Mouse (Mus musculus) forebrain, postnatal 0 days (tissue): ENCODE data around the gene Cecr2. TPM values are rescaled to one million over a fixed set of nuclear protein-coding genes. Genes with fewer than 3 reads are reported as not detected.
"Not testable (repeated sequence)": the region's sequence is repeated elsewhere in the genome, so short reads cannot be mapped to it uniquely, and the experiment has no call there.

Experiments used
- ATAC-seq: fragments of 200-750 bp; cut with Nextera tagmentation; 2 replicates; pipeline ENCODE4 v1.8.0; 2017; ENCODE audit warnings: mild to moderate bottlenecking, moderate library complexity
- DNase-seq: peaks from one replicate; pipeline ENCODE4 v3.0.0-alpha.2; 2015
- H3K27ac ChIP-seq: fragments of 300-500 bp; sonication (generic); 2 replicates; pipeline ENCODE4 v1.5.1; 2014; ENCODE audit warnings: low read depth, mild to moderate bottlenecking, antibody characterized with exemption, low read length, moderate library complexity, mixed read lengths
- H3K27me3 ChIP-seq: fragments of 300-500 bp; sonication (generic); 2 replicates; pipeline ENCODE4 v1.6.1; 2014; ENCODE audit warnings: mild to moderate bottlenecking, low read length, mixed read lengths; ENCODE audit not compliant: insufficient read depth
- H3K36me3 ChIP-seq: fragments of 300-500 bp; sonication (generic); 2 replicates; pipeline ENCODE4 v1.6.1; 2014; ENCODE audit warnings: mild to moderate bottlenecking, moderate library complexity; ENCODE audit not compliant: insufficient read depth
- H3K4me1 ChIP-seq: fragments of 300-500 bp; sonication (generic); 2 replicates; pipeline ENCODE4 v1.6.1; 2014; ENCODE audit warnings: antibody characterized with exemption; ENCODE audit not compliant: insufficient read depth
- H3K4me2 ChIP-seq: fragments of 300-500 bp; sonication (generic); 2 replicates; pipeline ENCODE4 v1.6.1; 2014; ENCODE audit warnings: low read depth, mild to moderate bottlenecking, moderate library complexity
- H3K4me3 ChIP-seq: fragments of 300-500 bp; sonication (generic); 2 replicates; pipeline ENCODE4 v1.5.1; 2014; ENCODE audit warnings: low read depth, low read length, mixed read lengths
- H3K9ac ChIP-seq: fragments of 300-500 bp; sonication (generic); 2 replicates; pipeline ENCODE4 v1.6.1; 2014; ENCODE audit warnings: mild to moderate bottlenecking
- H3K9me3 ChIP-seq: fragments of 300-500 bp; sonication (generic); 2 replicates; pipeline ENCODE4 v1.6.1; 2016; ENCODE audit warnings: low read length
- CTCF ChIP-seq: sonication (generic); IDR thresholded peaks from 2 replicates; pipeline ENCODE4 v1.5.1; 2016; ENCODE audit warnings: antibody characterized with exemption, control low read depth, low read depth
- WGBS: fragments of 180-500 bp; shearing (Covaris S2); extraction: QIAGEN DNeasy Blood & Tissue Kit; methylation state at CpG from one replicate; pipeline ENCODE4 v1.1.7; 2014; 5-methylcytosine and 5-hydroxymethylcytosine counted together
- polyA plus RNA-seq: library from polyadenylated mRNA; unstranded; fragments of >200 nt; fragmentation: Nextera tagmentation; extraction: Ambion mirVana; gene quantifications from 2 replicates; pipeline ENCODE4 v1.2.1, GENCODE M21; 2015
- total RNA-seq: library from RNA; depleted of rRNA; stranded (reverse); fragments of >200 nt; gene quantifications from 2 replicates; pipeline ENCODE4 v1.2.3, GENCODE M21; 2014

The Cecr2 gene
- total and polyA plus RNA-seq, 2 experiments from 2014 or later, result 1.1 to 4.1 TPM

- Histone ChIP-seq H3K4me1 (no peaks in the 10 kb centered on the region), H3K4me2 (no peak overlapping the region), H3K27ac (no peak overlapping the region), H3K36me3 (peaks cover 92% of the 10 kb centered on the region), H3K27me3 (no peaks in the 10 kb centered on the region), H3K9ac (no peak overlapping the region), H3K9me3 (no peaks in the 10 kb centered on the region), H3K4me3 (no peak overlapping the region)
- ATAC-seq, result peak; percentile 34; the same call in 1 of the 2 replicates
- no peak for TF ChIP-seq CTCF
- DNase-seq, result no peak
- WGBS, result 85% methylated on average over 2 of the region's 2 CpGs
These were observed 129.9 kb downstream of the Cecr2 start for GRCm38 (mm10) chr6:120796111-120796510.

GRCm38 (mm10) chr6:120798019-120798418, 131.8 kb downstream of the Cecr2 start:
- no peak for DNase-seq
- no peak for ATAC-seq
- Histone ChIP-seq H3K27me3 (no peaks in the 10 kb centered on the region), H3K9me3 (no peaks in the 10 kb centered on the region), H3K4me1 (no peaks in the 10 kb centered on the region), H3K4me3 (no peak overlapping the region), H3K27ac (no peak overlapping the region), H3K9ac (no peak overlapping the region), H3K36me3 (peaks cover 93% of the 10 kb centered on the region), H3K4me2 (no peak overlapping the region)
- WGBS, result 88% methylated on average over 7 of the region's 7 CpGs
- TF ChIP-seq CTCF, result no peak

GRCm38 (mm10) chr6:120798905-120799304, 132.7 kb downstream of the Cecr2 start:
- Histone ChIP-seq H3K4me2 (no peak overlapping the region), H3K9ac (no peak overlapping the region), H3K36me3 (peaks cover 93% of the 10 kb centered on the region), H3K27ac (no peak overlapping the region), H3K4me1 (no peaks in the 10 kb centered on the region), H3K4me3 (no peak overlapping the region), H3K27me3 (no peaks in the 10 kb centered on the region), H3K9me3 (no peaks in the 10 kb centered on the region)
- DNase-seq, result no peak
- no peak for ATAC-seq
- no peak for TF ChIP-seq CTCF
- WGBS, result 97% methylated on average over 4 of the region's 4 CpGs

- peaks cover 93% of the 10 kb centered on the region for H3K36me3 ChIP-seq
- H3K27ac ChIP-seq, result no peak overlapping the region
- DNase-seq (no peak), ATAC-seq (peak; percentile 47; the same call in 1 of the 2 replicates)
- TF ChIP-seq CTCF, result no peak
- 88% methylated on average over 4 of the region's 4 CpGs for WGBS
- H3K27me3 ChIP-seq, result no peaks in the 10 kb centered on the region
- H3K4me3 ChIP-seq, result no peak overlapping the region
- H3K4me2 ChIP-seq, result no peak overlapping the region
- no peak overlapping the region for H3K9ac ChIP-seq
- H3K4me1 ChIP-seq, result no peaks in the 10 kb centered on the region
- no peaks in the 10 kb centered on the region for H3K9me3 ChIP-seq
These were observed 133.4 kb downstream of the Cecr2 start for GRCm38 (mm10) chr6:120799581-120800041.

GRCm38 (mm10) chr6:120806999-120807737, 141.0 kb downstream of the Cecr2 start:
- no peaks in the 10 kb centered on the region for H3K4me1 ChIP-seq
- H3K4me2 ChIP-seq, result no peak overlapping the region
- TF ChIP-seq CTCF, result no peak
- H3K4me3 ChIP-seq, result no peak overlapping the region
- whole genome bisulfite sequencing, result 82% methylated on average over 5 of the region's 5 CpGs
- no peak for DNase-seq
- peaks cover 75% of the 10 kb centered on the region for H3K36me3 ChIP-seq
- no peaks in the 10 kb centered on the region for H3K27me3 ChIP-seq
- H3K27ac ChIP-seq, result no peak overlapping the region
- no peak for ATAC-seq
- no peaks in the 10 kb centered on the region for H3K9me3 ChIP-seq
- no peak overlapping the region for H3K9ac ChIP-seq

- no peak for DNase-seq
- H3K9ac ChIP-seq, result no peak overlapping the region
- H3K27ac ChIP-seq, result no peak overlapping the region
- H3K9me3 ChIP-seq, result no peaks in the 10 kb centered on the region
- ATAC-seq, result no peak
- peaks cover 70% of the 10 kb centered on the region for H3K36me3 ChIP-seq
- H3K4me2 ChIP-seq, result no peak overlapping the region
- no peaks in the 10 kb centered on the region for H3K27me3 ChIP-seq
- H3K4me1 ChIP-seq, result no peaks in the 10 kb centered on the region
- H3K4me3 ChIP-seq, result no peak overlapping the region
- TF ChIP-seq CTCF, result no peak
- 94% methylated on average over 4 of the region's 4 CpGs for WGBS
These were observed 141.5 kb downstream of the Cecr2 start for GRCm38 (mm10) chr6:120807738-120808081.

GRCm38 (mm10) chr6:120811999-120812398, 145.8 kb downstream of the Cecr2 start:
- not testable (repeated sequence) for ATAC-seq
- 98% methylated on average over 7 of the region's 10 CpGs for WGBS

More at GRCm38 (mm10) chr6:120811999-120812398, 145.8 kb downstream of the Cecr2 start:
- not testable (repeated sequence) for H3K4me2 ChIP-seq, H3K4me1 ChIP-seq, H3K4me3 ChIP-seq, H3K9ac ChIP-seq, H3K27ac ChIP-seq, H3K9me3 ChIP-seq, DNase-seq, H3K27me3 ChIP-seq
- H3K36me3 ChIP-seq, result peaks cover 31% of the 10 kb centered on the region
